Mouse (Mus musculus): Measurements from ENCODE around the gene Zfp691. TPM values are rescaled to one million over a fixed set of nuclear protein-coding genes. Genes with fewer than 3 reads are reported as not detected.

The Zfp691 gene
- 1 to 10 TPM; 6.2 to 8.1 TPM for total RNA-seq (2021)
- long read RNA-seq, experiment 1, partial matches to known transcripts: 0 of 2 reads
- long read RNA-seq, experiment 1, other reads (novel, unspliced or antisense): 0 of 2 reads
- long read RNA-seq, experiment 2, partial matches to known transcripts: 0 of 1 reads
- long read RNA-seq, experiment 2, other reads (novel, unspliced or antisense): 1 of 1 reads

GRCm38 (mm10) chr4:119173851-119174453, at the start of gene Zfp691:
Gene Zfp691 (minus strand): TSS chr4:119174195.
- intact Hi-C loops (cut with DNase I): no loop called here
- DNase-seq (ENCODE audit: low spot score in 2 of 2): peak; percentile 96 to 99

- DNase-seq (ENCODE audit: low spot score in 2 of 2): peak; percentile 28 to 68
Measured at GRCm38 (mm10) chr4:119223696-119224095, 49.7 kb upstream of the Zfp691 start.

GRCm38 (mm10) chr4:119218169-119218568, 44.2 kb upstream of the Zfp691 start, which contains the start of gene Tmem269:
Gene Tmem269 (minus strand): TSS chr4:119218217.
- DNase-seq (ENCODE audit: low spot score in 2 of 2): no peak
- intact Hi-C loops (cut with DNase I): no loop called here

More at GRCm38 (mm10) chr4:119223696-119224095, 49.7 kb upstream of the Zfp691 start:
- intact Hi-C loops (cut with DNase I): no loop called here

GRCm38 (mm10) chr4:119216667-119217066, 42.7 kb upstream of the Zfp691 start:
- no peak for DNase-seq (ENCODE audit: low spot score in 2 of 2)
- intact Hi-C loops (cut with DNase I): no loop called here

GRCm38 (mm10) chr4:119204672-119205071, 30.7 kb upstream of the Zfp691 start:
- DNase-seq (ENCODE audit: low spot score in 2 of 2): peak; percentile 62 to 76
- intact Hi-C loops (cut with DNase I): loop anchor here (2.0 to 5.0 kb wide), 2 partner anchors 37 to 200 kb away; no protein-coding TSS in a partner anchor

- no peak for DNase-seq (ENCODE audit: low spot score in 2 of 2)
- intact Hi-C loops (cut with DNase I): no loop called here
Measured at GRCm38 (mm10) chr4:119198105-119198504, 24.1 kb upstream of the Zfp691 start.

- DNase-seq (ENCODE audit: low spot score in 2 of 2): no peak
- intact Hi-C loops (cut with DNase I): no loop called here
Measured at GRCm38 (mm10) chr4:119195582-119196320, 21.8 kb upstream of the Zfp691 start.

GRCm38 (mm10) chr4:119194909-119195581, 21.1 kb upstream of the Zfp691 start, which contains the start of gene Svbp:
Gene Svbp (plus strand): TSS chr4:119195306.
- intact Hi-C loops (cut with DNase I): no loop called here
- DNase-seq (ENCODE audit: low spot score in 2 of 2): peak; percentile 82 to 87

- intact Hi-C loops (cut with DNase I): no loop called here
- DNase-seq (ENCODE audit: low spot score in 2 of 2): no peak
Measured at GRCm38 (mm10) chr4:119192757-119193156, 18.8 kb upstream of the Zfp691 start.

GRCm38 (mm10) chr4:119191273-119191672, 17.3 kb upstream of the Zfp691 start:
- intact Hi-C loops (cut with DNase I): no loop called here
- DNase-seq (ENCODE audit: low spot score in 2 of 2): no peak

- intact Hi-C loops (cut with DNase I): no loop called here
- no peak for DNase-seq (ENCODE audit: low spot score in 2 of 2)
Measured at GRCm38 (mm10) chr4:119190618-119191017, 16.6 kb upstream of the Zfp691 start.

- intact Hi-C loops (cut with DNase I): no loop called here
- DNase-seq (ENCODE audit: low spot score in 2 of 2): no peak
Measured at GRCm38 (mm10) chr4:119189864-119190263, 15.9 kb upstream of the Zfp691 start, which contains the start of gene Ermap. Gene Ermap (minus strand): TSS chr4:119190011.

- intact Hi-C loops (cut with DNase I): no loop called here
- DNase-seq (ENCODE audit: low spot score in 2 of 2): no peak
Measured at GRCm38 (mm10) chr4:119189392-119189791, 15.4 kb upstream of the Zfp691 start.

- intact Hi-C loops (cut with DNase I): no loop called here
- no peak for DNase-seq (ENCODE audit: low spot score in 2 of 2)
Measured at GRCm38 (mm10) chr4:119188060-119188785, 14.2 kb upstream of the Zfp691 start.

- intact Hi-C loops (cut with DNase I): no loop called here
- no peak for DNase-seq (ENCODE audit: low spot score in 2 of 2)
Measured at GRCm38 (mm10) chr4:119185771-119186170, 11.8 kb upstream of the Zfp691 start.

- intact Hi-C loops (cut with DNase I): no loop called here
- DNase-seq (ENCODE audit: low spot score in 2 of 2): no peak
Measured at GRCm38 (mm10) chr4:119183525-119183924, 9.5 kb upstream of the Zfp691 start.

- intact Hi-C loops (cut with DNase I): no loop called here
- peak in 1 of 2 experiments; percentile 35 for DNase-seq (ENCODE audit: low spot score in 2 of 2)
Measured at GRCm38 (mm10) chr4:119181456-119181855, 7.5 kb upstream of the Zfp691 start.

- DNase-seq (ENCODE audit: low spot score in 2 of 2): no peak
- intact Hi-C loops (cut with DNase I): no loop called here
Measured at GRCm38 (mm10) chr4:119180133-119180707, 6.2 kb upstream of the Zfp691 start.

GRCm38 (mm10) chr4:119178331-119178730, 4.3 kb upstream of the Zfp691 start:
- DNase-seq (ENCODE audit: low spot score in 2 of 2): no peak
- intact Hi-C loops (cut with DNase I): no loop called here

All from left cerebral cortex, postnatal 14 days (tissue).